Mouse (Mus musculus): ENCODE data around the gene Gm44805.

Gm44805 gene

GRCm38 (mm10) chr7:19681202-19681694 is at the start of gene Gm44805, which contains the start of gene Apoc4:
TSS of gene Gm44805 (minus strand) at chr7:19681423.
TSS of gene Apoc4 (minus strand) at chr7:19681479.
- DNase-seq (ENCODE audit: extremely low read depth, low read depth) = no peak

GRCm38 (mm10) chr7:19726541-19726940 is 45.3 kb upstream of the Gm44805 start:
- no peak for DNase-seq (ENCODE audit: extremely low read depth, low read depth)

- no peak for DNase-seq (ENCODE audit: extremely low read depth, low read depth)
These were observed 42.9 kb upstream of the Gm44805 start for GRCm38 (mm10) chr7:19724167-19724566.

- DNase-seq (ENCODE audit: extremely low read depth, low read depth) = no peak
These were observed 41.6 kb upstream of the Gm44805 start for GRCm38 (mm10) chr7:19722754-19723195.

GRCm38 (mm10) chr7:19719200-19719599 is 38.0 kb upstream of the Gm44805 start:
- DNase-seq (ENCODE audit: extremely low read depth, low read depth) = no peak

GRCm38 (mm10) chr7:19718297-19718952 is 37.2 kb upstream of the Gm44805 start:
- DNase-seq (ENCODE audit: extremely low read depth, low read depth) = no peak

GRCm38 (mm10) chr7:19717346-19717745 is 36.1 kb upstream of the Gm44805 start:
- no peak for DNase-seq (ENCODE audit: extremely low read depth, low read depth)

- DNase-seq (ENCODE audit: extremely low read depth, low read depth) = no peak
These were observed 35.6 kb upstream of the Gm44805 start for GRCm38 (mm10) chr7:19716822-19717221.

- DNase-seq (ENCODE audit: extremely low read depth, low read depth) = no peak
These were observed 34.9 kb upstream of the Gm44805 start for GRCm38 (mm10) chr7:19716055-19716682.

GRCm38 (mm10) chr7:19715239-19716054 is 34.2 kb upstream of the Gm44805 start, which contains the start of gene Tomm40:
TSS of gene Tomm40 (minus strand) at chr7:19715438.
- peak; percentile 100 for DNase-seq (ENCODE audit: extremely low read depth, low read depth)

- DNase-seq (ENCODE audit: extremely low read depth, low read depth) = no peak
These were observed 33.6 kb upstream of the Gm44805 start for GRCm38 (mm10) chr7:19714836-19715235.

- no peak for DNase-seq (ENCODE audit: extremely low read depth, low read depth)
These were observed 32.4 kb upstream of the Gm44805 start for GRCm38 (mm10) chr7:19713598-19713997.

GRCm38 (mm10) chr7:19713196-19713595 is 32.0 kb upstream of the Gm44805 start:
- DNase-seq (ENCODE audit: extremely low read depth, low read depth) = no peak

- DNase-seq (ENCODE audit: extremely low read depth, low read depth) = no peak
These were observed 31.2 kb upstream of the Gm44805 start for GRCm38 (mm10) chr7:19712414-19712813.

- DNase-seq (ENCODE audit: extremely low read depth, low read depth) = no peak
These were observed 29.4 kb upstream of the Gm44805 start for GRCm38 (mm10) chr7:19710650-19711049.

- no peak for DNase-seq (ENCODE audit: extremely low read depth, low read depth)
These were observed 24.0 kb upstream of the Gm44805 start for GRCm38 (mm10) chr7:19705271-19705670.

GRCm38 (mm10) chr7:19704475-19704874 is 23.3 kb upstream of the Gm44805 start:
- no peak for DNase-seq (ENCODE audit: extremely low read depth, low read depth)

- no peak for DNase-seq (ENCODE audit: extremely low read depth, low read depth)
These were observed 21.8 kb upstream of the Gm44805 start for GRCm38 (mm10) chr7:19702859-19703555.

GRCm38 (mm10) chr7:19701069-19701761 is 20.0 kb upstream of the Gm44805 start:
- DNase-seq (ENCODE audit: extremely low read depth, low read depth) = no peak

- DNase-seq (ENCODE audit: extremely low read depth, low read depth) = no peak
These were observed 19.3 kb upstream of the Gm44805 start for GRCm38 (mm10) chr7:19700299-19701068.

Data from MEL-GATA-1-ER (cell line).